Mouse (Mus musculus): ENCODE results near the gene Ephb2. TPM values are rescaled to one million over a fixed set of nuclear protein-coding genes. Genes with fewer than 3 reads are reported as not detected.

The Ephb2 gene
- polyA plus RNA-seq, 1 experiment from 2014 or later = 8.7 TPM

DNA sequence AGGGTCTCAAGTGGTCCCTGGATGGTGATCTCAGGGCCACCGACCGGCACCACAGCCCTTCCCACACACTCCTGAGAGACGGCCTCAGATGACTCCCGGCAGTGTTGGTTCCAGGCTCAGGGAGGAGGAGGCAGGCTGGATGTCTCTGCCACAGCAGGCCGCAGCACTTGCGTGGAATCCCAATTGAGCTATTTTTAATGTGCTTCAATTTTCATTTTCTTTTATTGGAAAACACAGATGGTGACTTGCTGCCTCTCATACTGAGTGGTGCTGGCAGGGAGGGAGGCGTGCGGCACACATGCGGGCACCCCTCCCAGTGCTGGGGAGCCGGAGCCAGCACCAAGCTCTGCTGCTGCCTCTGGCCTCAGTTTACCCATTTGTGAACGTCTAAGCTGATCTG is 42.5 kb downstream of the Ephb2 start:
- peaks cover 35% of the 10 kb centered on the region for H3K4me1 ChIP-seq
- no peaks in the 10 kb centered on the region for H3K27me3 ChIP-seq
- no peaks in the 10 kb centered on the region for H3K36me3 ChIP-seq
- H3K27ac ChIP-seq = no peak overlapping the region
- no peak for ATAC-seq (replicated peaks; ENCODE audit: low FRiP score)
- H3K9ac ChIP-seq = no peak overlapping the region
- no peaks in the 10 kb centered on the region for H3K9me3 ChIP-seq (replicated peaks)
- no peak overlapping the region for H3K4me2 ChIP-seq
- WGBS = 81% methylated on average over 11 of the region's 11 CpGs
- H3K4me3 ChIP-seq (replicated peaks) = no peak overlapping the region

DNA sequence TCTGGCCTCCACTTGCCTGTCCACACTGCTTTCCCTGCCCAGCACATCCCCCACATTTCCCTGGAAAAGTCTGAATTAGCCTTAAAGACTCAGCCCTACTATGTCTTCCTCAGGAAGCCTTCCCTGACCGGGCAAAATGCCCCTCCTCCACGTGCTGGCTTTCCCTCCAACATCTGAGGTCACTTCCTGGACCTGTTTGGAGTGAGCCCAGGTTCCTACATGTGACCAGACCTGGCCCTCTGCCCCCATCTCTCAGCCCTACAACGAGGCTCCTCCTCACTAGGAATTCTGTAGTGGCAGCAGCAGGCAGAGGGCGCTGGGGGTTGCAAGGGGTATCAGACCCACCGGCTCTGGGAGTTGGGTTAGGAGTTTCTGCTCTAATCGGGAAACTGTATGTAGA is 46.0 kb downstream of the Ephb2 start:
- no peak overlapping the region for H3K4me3 ChIP-seq (replicated peaks)
- H3K9me3 ChIP-seq (replicated peaks) = no peaks in the 10 kb centered on the region
- H3K4me2 ChIP-seq = no peak overlapping the region
- 50% methylated on average over 6 of the region's 6 CpGs for WGBS
- ATAC-seq (replicated peaks; ENCODE audit: low FRiP score) = no peak
- H3K27ac ChIP-seq = no peak overlapping the region
- H3K36me3 ChIP-seq = no peaks in the 10 kb centered on the region
- H3K4me1 ChIP-seq = peaks cover 37% of the 10 kb centered on the region
- no peak overlapping the region for H3K9ac ChIP-seq
- no peaks in the 10 kb centered on the region for H3K27me3 ChIP-seq

DNA sequence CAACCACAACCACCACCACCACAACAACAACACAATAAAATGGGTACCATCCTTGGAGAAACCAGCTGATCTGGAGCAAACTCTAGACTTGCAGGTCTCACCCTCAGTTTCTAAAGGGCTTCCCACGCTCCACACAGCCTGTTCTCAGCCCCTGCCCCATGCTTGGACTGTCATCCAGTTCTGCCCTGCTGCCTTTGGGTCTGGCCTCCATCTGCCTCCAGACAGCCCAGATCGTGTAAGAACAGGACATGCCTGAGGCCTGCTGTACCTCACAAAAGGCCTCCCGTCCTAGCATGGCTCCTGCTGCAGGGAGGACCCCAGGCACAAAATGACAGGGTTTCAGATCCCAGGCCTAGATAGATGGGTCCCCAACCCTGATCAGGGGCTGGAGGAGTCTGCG is 48.4 kb downstream of the Ephb2 start:
- no peak overlapping the region for H3K4me2 ChIP-seq
- H3K27me3 ChIP-seq = no peaks in the 10 kb centered on the region
- WGBS = 68% methylated on average over 4 of the region's 4 CpGs
- no peak overlapping the region for H3K4me3 ChIP-seq (replicated peaks)
- peaks cover 48% of the 10 kb centered on the region for H3K4me1 ChIP-seq
- H3K9me3 ChIP-seq (replicated peaks) = no peaks in the 10 kb centered on the region
- ATAC-seq (replicated peaks; ENCODE audit: low FRiP score) = no peak
- H3K36me3 ChIP-seq = no peaks in the 10 kb centered on the region
- H3K27ac ChIP-seq = no peak overlapping the region
- no peak overlapping the region for H3K9ac ChIP-seq

DNA sequence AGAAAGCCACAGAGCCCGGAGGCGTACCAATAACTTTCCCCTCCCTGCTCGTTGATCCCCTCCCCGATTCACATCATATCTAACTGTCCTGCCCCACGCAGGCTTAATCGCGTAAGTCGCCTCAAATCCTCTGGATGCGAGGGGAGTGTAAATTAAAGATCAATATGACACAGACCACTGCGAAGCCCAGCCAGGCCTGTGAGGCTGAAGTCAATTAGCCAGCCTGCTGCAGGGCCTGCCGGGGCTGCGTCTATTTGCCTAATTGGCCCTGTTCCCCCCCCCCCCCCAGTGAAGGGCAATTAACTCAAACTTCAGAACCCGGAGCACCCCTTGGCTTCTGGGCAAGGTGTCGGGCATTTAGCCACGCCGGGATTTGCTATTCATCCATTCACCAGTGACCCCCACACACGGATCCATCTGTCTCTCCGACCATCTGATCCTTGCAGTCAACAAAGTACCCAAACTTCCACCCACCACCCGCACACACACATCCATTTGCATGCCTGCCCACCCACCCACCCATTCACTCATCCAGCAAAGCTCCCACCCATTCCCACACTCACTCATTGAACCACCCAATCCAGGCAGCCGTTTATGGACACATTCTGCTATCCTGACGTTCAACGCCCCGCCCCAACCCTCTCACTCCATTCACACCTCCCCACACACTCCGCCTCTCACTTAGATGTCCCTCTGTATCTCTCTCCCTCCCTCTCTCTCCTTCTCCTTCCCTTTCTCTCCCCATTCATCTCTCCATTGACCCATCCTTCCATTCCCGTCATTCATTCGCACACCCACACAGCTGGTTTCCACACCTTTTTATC is 49.1 kb downstream of the Ephb2 start:
- whole genome bisulfite sequencing = 40% methylated on average over 26 of the region's 26 CpGs
- Histone ChIP-seq H3K36me3 (no peaks in the 10 kb centered on the region), H3K4me3 (replicated peaks) (no peak overlapping the region), H3K9me3 (replicated peaks) (no peaks in the 10 kb centered on the region), H3K9ac (no peak overlapping the region), H3K27ac (no peak overlapping the region), H3K4me2 (no peak overlapping the region), H3K27me3 (no peaks in the 10 kb centered on the region), H3K4me1 (peaks cover 55% of the 10 kb centered on the region)
- no peak for ATAC-seq (replicated peaks; ENCODE audit: low FRiP score)

- H3K36me3 ChIP-seq = no peaks in the 10 kb centered on the region
- H3K9ac ChIP-seq = no peak overlapping the region
- WGBS = 10% methylated on average over 22 of the region's 22 CpGs
- H3K27me3 ChIP-seq = no peaks in the 10 kb centered on the region
- H3K4me1 ChIP-seq = peaks cover 70% of the 10 kb centered on the region
- H3K4me2 ChIP-seq = peak overlapping the region; percentile 26
- H3K9me3 ChIP-seq (replicated peaks) = no peaks in the 10 kb centered on the region
- no peak overlapping the region for H3K4me3 ChIP-seq (replicated peaks)
- peak overlapping the region; percentile 69 for H3K27ac ChIP-seq
- peak; percentile 86 for ATAC-seq (replicated peaks; ENCODE audit: low FRiP score)
These were observed 52.1 kb downstream of the Ephb2 start for GRCm38 (mm10) chr4:136783552-136784150.

DNA sequence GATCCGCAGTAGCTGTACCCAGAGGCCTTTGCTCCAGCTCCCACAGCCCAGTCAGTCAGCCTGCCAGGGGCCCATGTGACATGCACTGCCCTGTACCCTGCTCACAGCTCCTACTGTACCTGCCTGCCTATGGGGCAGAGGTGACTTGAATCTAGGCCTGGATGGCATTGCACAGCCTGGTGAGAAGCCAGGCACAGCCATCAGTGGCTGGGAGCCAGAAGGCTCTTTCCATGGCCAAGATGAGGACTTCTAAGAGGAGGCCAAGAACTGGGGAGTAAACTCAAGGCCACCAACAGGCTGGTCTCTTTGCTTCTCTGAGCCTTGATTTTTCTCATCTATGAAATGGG is 53.2 kb downstream of the Ephb2 start:
- Histone ChIP-seq H3K4me3 (replicated peaks) (no peak overlapping the region), H3K27ac (peak overlapping the region; percentile 48; the same call in 1 of the 2 replicates), H3K4me2 (no peak overlapping the region), H3K9me3 (replicated peaks) (no peaks in the 10 kb centered on the region), H3K36me3 (no peaks in the 10 kb centered on the region), H3K4me1 (peaks cover 77% of the 10 kb centered on the region), H3K9ac (no peak overlapping the region), H3K27me3 (no peaks in the 10 kb centered on the region)
- WGBS = 92% methylated on average over 1 of the region's 1 CpGs
- ATAC-seq (replicated peaks; ENCODE audit: low FRiP score) = no peak

- Histone ChIP-seq H3K9me3 (replicated peaks) (no peaks in the 10 kb centered on the region), H3K9ac (no peak overlapping the region), H3K36me3 (no peaks in the 10 kb centered on the region), H3K27ac (peak overlapping the region; percentile 48; the same call in 1 of the 2 replicates), H3K4me1 (peaks cover 76% of the 10 kb centered on the region), H3K4me3 (replicated peaks) (no peak overlapping the region), H3K4me2 (no peak overlapping the region), H3K27me3 (no peaks in the 10 kb centered on the region)
- no peak for ATAC-seq (replicated peaks; ENCODE audit: low FRiP score)
- 63% methylated on average over 13 of the region's 13 CpGs for WGBS
These were observed 53.8 kb downstream of the Ephb2 start for GRCm38 (mm10) chr4:136781868-136782578.

- H3K9ac ChIP-seq = no peak overlapping the region
- ATAC-seq (replicated peaks; ENCODE audit: low FRiP score) = no peak
- H3K27me3 ChIP-seq = no peaks in the 10 kb centered on the region
- H3K4me2 ChIP-seq = no peak overlapping the region
- H3K27ac ChIP-seq = peak overlapping the region; percentile 33; the same call in 1 of the 2 replicates
- 55% methylated on average over 20 of the region's 20 CpGs for WGBS
- H3K36me3 ChIP-seq = no peaks in the 10 kb centered on the region
- H3K4me1 ChIP-seq = peaks cover 78% of the 10 kb centered on the region
- no peak overlapping the region for H3K4me3 ChIP-seq (replicated peaks)
- H3K9me3 ChIP-seq (replicated peaks) = no peaks in the 10 kb centered on the region
These were observed 55.4 kb downstream of the Ephb2 start for GRCm38 (mm10) chr4:136780201-136780895.

- Histone ChIP-seq H3K4me2 (no peak overlapping the region), H3K4me1 (peaks cover 77% of the 10 kb centered on the region), H3K27me3 (no peaks in the 10 kb centered on the region), H3K9me3 (replicated peaks) (no peaks in the 10 kb centered on the region), H3K4me3 (replicated peaks) (no peak overlapping the region), H3K9ac (no peak overlapping the region), H3K36me3 (no peaks in the 10 kb centered on the region), H3K27ac (no peak overlapping the region)
- no peak for ATAC-seq (replicated peaks; ENCODE audit: low FRiP score)
- WGBS = 71% methylated on average over 11 of the region's 11 CpGs
These were observed 56.6 kb downstream of the Ephb2 start for GRCm38 (mm10) chr4:136779156-136779555.

GRCm38 (mm10) chr4:136776471-136776892 is 59.3 kb downstream of the Ephb2 start:
- Histone ChIP-seq H3K4me2 (peak overlapping the region; percentile 26), H3K27me3 (no peaks in the 10 kb centered on the region), H3K4me3 (replicated peaks) (no peak overlapping the region), H3K9me3 (replicated peaks) (no peaks in the 10 kb centered on the region), H3K36me3 (peaks cover 1% of the 10 kb centered on the region; the same call in 1 of the 2 replicates), H3K9ac (no peak overlapping the region), H3K27ac (peak overlapping the region; percentile 23; the same call in 1 of the 2 replicates), H3K4me1 (peaks cover 51% of the 10 kb centered on the region)
- 8% methylated on average over 9 of the region's 9 CpGs for WGBS
- ATAC-seq (replicated peaks; ENCODE audit: low FRiP score) = 0 out of 2 replicates have a peak, but pooled peaks have one; percentile 50

- Histone ChIP-seq H3K4me3 (replicated peaks) (no peak overlapping the region), H3K4me2 (peak overlapping the region; percentile 26), H3K27me3 (no peaks in the 10 kb centered on the region), H3K4me1 (peaks cover 45% of the 10 kb centered on the region), H3K9ac (no peak overlapping the region), H3K27ac (peak overlapping the region; percentile 23; the same call in 1 of the 2 replicates), H3K36me3 (peaks cover 7% of the 10 kb centered on the region), H3K9me3 (replicated peaks) (no peaks in the 10 kb centered on the region)
- ATAC-seq (replicated peaks; ENCODE audit: low FRiP score) = no peak
- 81% methylated on average over 2 of the region's 2 CpGs for WGBS
These were observed 59.9 kb downstream of the Ephb2 start for GRCm38 (mm10) chr4:136775903-136776302.
